Mouse (Mus musculus): ENCODE results near the gene Odf4. TPM values are rescaled to one million over a fixed set of nuclear protein-coding genes. Genes with fewer than 3 reads are reported as not detected.

Gene Odf4
- total RNA-seq, 2 experiments from 2014 or later = 0.73 to 1.2 TPM

DNA sequence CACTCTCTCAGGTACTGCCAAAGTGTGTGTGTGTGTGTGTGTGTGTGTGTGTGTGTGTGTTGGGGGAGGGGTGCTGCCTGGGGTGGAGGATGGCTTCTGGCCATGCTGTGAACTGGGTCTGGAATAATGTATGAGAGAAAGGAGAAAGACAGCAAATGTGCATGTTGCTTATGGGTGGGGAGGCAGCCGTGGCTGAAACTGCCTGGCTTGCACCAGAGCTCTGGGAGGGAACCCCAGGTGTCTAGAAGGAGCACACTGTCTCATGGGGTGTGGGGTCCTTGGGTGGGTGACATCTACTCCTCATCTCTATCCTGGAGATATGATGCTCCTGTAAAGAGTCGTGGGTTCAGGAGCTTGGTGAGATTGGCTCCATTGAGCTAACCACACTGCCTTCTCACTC, 38.2 kb downstream of the Odf4 start:
- DNase-seq (ENCODE audit: extremely low spot score in 1 of 2, low spot score in 2 of 2) = no peak
- intact Hi-C loops (cut with DNase I) = no loop called here

GRCm38 (mm10) chr11:68888253-68888652, 38.6 kb downstream of the Odf4 start, which contains the start of gene Rnf222:
Gene Rnf222, plus strand, starts transcription at chr11:68888553.
- intact Hi-C loops (cut with DNase I) = no loop called here
- no peak for DNase-seq (ENCODE audit: extremely low spot score in 1 of 2, low spot score in 2 of 2)

DNA sequence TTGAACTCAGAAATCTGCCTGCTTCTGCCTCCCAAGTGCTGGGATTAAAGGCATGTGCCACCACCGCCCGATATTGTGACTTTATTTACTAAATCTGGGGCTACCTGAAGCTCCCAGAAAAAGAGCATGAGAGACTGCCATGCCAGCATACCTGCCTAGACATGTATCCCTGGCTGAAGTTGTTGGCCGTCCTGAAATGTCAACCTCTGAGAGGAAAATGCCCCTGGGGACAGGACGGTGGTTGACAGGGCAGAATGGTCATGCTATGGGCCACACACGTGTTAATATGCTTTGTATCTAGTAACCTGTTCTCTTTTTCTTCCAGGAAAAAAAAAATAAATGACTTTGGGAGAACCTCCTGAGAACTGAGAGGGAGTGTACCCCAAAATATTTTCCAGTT, 40.8 kb downstream of the Odf4 start:
- intact Hi-C loops (cut with DNase I) = no loop called here
- no peak for DNase-seq (ENCODE audit: extremely low spot score in 1 of 2, low spot score in 2 of 2)

DNA sequence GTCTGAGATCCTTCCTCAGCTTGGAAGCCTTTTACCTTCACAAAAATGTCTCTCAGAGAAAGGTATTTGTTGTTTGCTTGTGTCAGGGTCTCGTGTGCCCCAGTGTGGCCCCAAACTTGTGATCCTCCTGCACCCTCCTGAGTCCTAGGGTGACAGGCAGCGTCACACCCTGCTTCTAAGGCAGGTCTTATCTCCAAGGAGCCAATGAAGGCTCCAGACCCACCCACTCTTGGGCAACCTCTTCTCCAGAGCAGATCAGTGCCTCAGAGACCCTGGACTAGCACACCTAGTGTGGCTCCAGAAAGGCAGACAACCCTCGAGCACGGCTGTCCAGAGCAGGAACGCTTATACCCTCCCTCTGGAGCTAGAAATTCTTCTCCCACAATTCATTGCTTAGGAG, 42.5 kb downstream of the Odf4 start:
- no peak for DNase-seq (ENCODE audit: extremely low spot score in 1 of 2, low spot score in 2 of 2)
- intact Hi-C loops (cut with DNase I) = no loop called here

DNA sequence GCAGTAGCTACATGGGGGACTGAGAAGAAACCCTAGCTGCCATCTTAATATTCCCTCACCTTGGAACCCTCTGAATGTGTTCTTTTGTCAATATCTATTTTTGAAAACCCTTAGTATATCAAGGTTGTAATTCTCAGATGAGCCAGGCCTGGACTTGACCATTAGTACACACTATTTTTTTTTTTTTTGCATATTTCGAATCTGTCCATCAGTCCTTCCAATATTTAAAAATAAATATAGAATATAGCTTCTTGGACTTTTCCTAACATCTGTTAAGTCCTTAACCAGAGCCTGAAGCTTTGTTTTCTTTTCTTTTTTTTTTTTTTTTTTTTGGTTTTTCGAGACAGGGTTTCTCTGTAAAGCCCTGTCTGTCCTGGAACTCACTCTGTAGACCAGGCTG, 43.0 kb downstream of the Odf4 start:
- no peak for DNase-seq (ENCODE audit: extremely low spot score in 1 of 2, low spot score in 2 of 2)

GRCm38 (mm10) chr11:68882107-68882506, 44.8 kb downstream of the Odf4 start:
- intact Hi-C loops (cut with DNase I) = no loop called here
- no peak for DNase-seq (ENCODE audit: extremely low spot score in 1 of 2, low spot score in 2 of 2)

More for the DNA sequence above, 43.0 kb downstream of the Odf4 start:
- intact Hi-C loops (cut with DNase I) = no loop called here

GRCm38 (mm10) chr11:68878811-68879210, 48.1 kb downstream of the Odf4 start:
- intact Hi-C loops (cut with DNase I) = loop anchor here (10.0 kb wide), 1 partner anchor 394 kb away; no protein-coding TSS in a partner anchor
- no peak for DNase-seq (ENCODE audit: extremely low spot score in 1 of 2, low spot score in 2 of 2)

DNA sequence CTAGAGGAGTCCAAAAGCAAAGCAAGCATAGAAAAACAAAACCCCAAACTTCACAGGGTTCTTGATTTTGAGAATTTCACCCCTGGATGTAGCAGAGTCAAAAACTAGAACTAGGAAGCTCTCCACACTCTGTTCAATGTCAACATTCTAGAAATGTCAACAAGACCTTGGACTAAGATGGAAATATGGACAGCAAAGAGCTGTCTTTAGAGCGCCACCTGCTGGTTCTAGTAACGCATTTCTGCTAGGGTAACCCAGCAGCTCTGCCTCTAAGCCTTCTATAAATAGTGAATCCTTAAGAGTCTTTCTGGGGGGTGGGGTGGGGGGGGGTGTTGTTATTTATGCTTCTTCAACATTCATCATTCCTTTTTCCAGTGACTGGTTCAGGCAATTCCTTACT, 52.0 kb downstream of the Odf4 start:
- intact Hi-C loops (cut with DNase I) = loop anchor here (10.0 kb wide), 1 partner anchor 390 kb away; no protein-coding TSS in a partner anchor
- DNase-seq (ENCODE audit: extremely low spot score in 1 of 2, low spot score in 2 of 2) = peak; percentile 48 to 67

Other genes with a start within 250 kb of the Odf4 start
- gene Myh10, start 235.5 kb downstream of the Odf4 start, total RNA-seq (2021) = 100 to 1,000 TPM; 210 to 217 TPM
- 10 to 100 TPM; 91.6 to 95.6 TPM for gene Ndel1, start 55.2 kb downstream of the Odf4 start, total RNA-seq (2021)
- not detected for gene Rnf222, start 38.5 kb downstream of the Odf4 start, total RNA-seq (2021)
- 100 to 1,000 TPM; 701 to 756 TPM for gene Rpl26, start 25.5 kb downstream of the Odf4 start, total RNA-seq (2021)
- gene Arhgef15, start 30.4 kb upstream of the Odf4 start, total RNA-seq (2021) = 10 to 100 TPM; 21.1 to 25.3 TPM
- gene Slc25a35, start 41.0 kb upstream of the Odf4 start, total RNA-seq (2021) = 1 to 10 TPM; 3.2 to 3.6 TPM
- 10 to 100 TPM; 17.2 to 17.5 TPM for gene Rangrf, start 48.1 kb upstream of the Odf4 start, total RNA-seq (2021)
- gene Pfas, start 81.4 kb upstream of the Odf4 start, total RNA-seq (2021) = 10 to 100 TPM; 24.4 to 28.1 TPM
- 10 to 100 TPM; 48.1 to 49.2 TPM for gene Ctc1, start 88.8 kb upstream of the Odf4 start, total RNA-seq (2021)
- gene Aurkb, start 118.6 kb upstream of the Odf4 start, total RNA-seq (2021) = 1 to 10 TPM; 3.0 to 3.1 TPM
- 10 to 100 TPM; 21.9 to 25.5 TPM for gene Borcs6, start 132.6 kb upstream of the Odf4 start, total RNA-seq (2021)
- gene Tmem107, start 143.7 kb upstream of the Odf4 start, total RNA-seq (2021) = 10 to 100 TPM; 12.0 to 12.1 TPM
- gene Vamp2, start 161.4 kb upstream of the Odf4 start, total RNA-seq (2021) = 1,000 to 10,000 TPM; 1,124 to 1,163 TPM
- gene Per1, start 168.1 kb upstream of the Odf4 start, total RNA-seq (2021) = 10 to 100 TPM; 71.2 to 83.9 TPM
- under 1 TPM; 0.57 to 0.73 TPM for gene Hes7, start 193.3 kb upstream of the Odf4 start, total RNA-seq (2021)
- under 1 TPM; 0.51 to 0.64 TPM for gene 9130213A22Rik, start 195.5 kb upstream of the Odf4 start, total RNA-seq (2021)
- 1 to 10 TPM; 8.6 to 10.0 TPM for gene Aloxe3, start 198.8 kb upstream of the Odf4 start, total RNA-seq (2021)
- under 1 TPM; 0.45 to 0.69 TPM for gene Alox12b, start 229.9 kb upstream of the Odf4 start, total RNA-seq (2021)